Mouse (Mus musculus) CH12.LX (cell line): ENCODE results near the gene Mad1l1. TPM values are rescaled to one million over a fixed set of nuclear protein-coding genes. Genes with fewer than 3 reads are reported as not detected.

Source experiments
- DNase-seq: peaks from one replicate; pipeline ENCODE4 v3.0.0-alpha.2; 2013; ENCODE audit errors: extremely low read depth
- H3K27ac ChIP-seq: 2 replicates; pipeline ENCODE4 v1.5.1; 2012; ENCODE audit warnings: low read depth, mild to moderate bottlenecking, control low read depth, moderate library complexity; ENCODE audit not compliant: insufficient read depth
- H3K27me3 ChIP-seq: replicated peaks from 2 replicates; pipeline ENCODE3; 2012; ENCODE audit warnings: inconsistent platforms
- H3K36me3 ChIP-seq, 2 experiments: replicated peaks in 1 of 2; 2 replicates each; pipeline versions ENCODE3 to v1.6.1; 2012; ENCODE audit warnings: inconsistent platforms in 1 of 2, low read length in 1 of 2, mild to moderate bottlenecking in 1 of 2, mixed read lengths in 1 of 2, moderate library complexity in 1 of 2; ENCODE audit not compliant: control insufficient read depth in 1 of 2, insufficient read depth in 1 of 2
- H3K4me1 ChIP-seq, 2 experiments: 2 replicates each; pipeline ENCODE4 v1.6.1; 2012; ENCODE audit warnings: inconsistent platforms in 1 of 2, moderate library complexity in 1 of 2; ENCODE audit not compliant: insufficient read depth in 2 of 2, control insufficient read depth in 1 of 2
- H3K4me2 ChIP-seq: 2 replicates; pipeline ENCODE4 v1.6.1; 2012; ENCODE audit warnings: low read depth, mild to moderate bottlenecking, control low read depth; ENCODE audit not compliant: poor library complexity, insufficient read depth, severe bottlenecking
- H3K4me3 ChIP-seq, 3 experiments: fragments of 150-350 bp in 1 of 3; sonication (generic) in 1 of 3; replicated peaks in 1 of 3; 2 replicates each; pipeline versions ENCODE3 to v1.5.1; 2011 to 2012; ENCODE audit warnings: low read depth in 2 of 3, low read length in 2 of 3, mild to moderate bottlenecking in 2 of 3, moderate library complexity in 2 of 3, control low read depth in 1 of 3, improper control_type of control experiment in 1 of 3, inconsistent platforms in 1 of 3, mixed read lengths in 1 of 3; ENCODE audit not compliant: poor library complexity in 1 of 3
- H3K79me2 ChIP-seq: replicated peaks from 2 replicates; pipeline ENCODE4 v1.6.1; 2012; ENCODE audit warnings: mild to moderate bottlenecking, moderate library complexity; ENCODE audit not compliant: control insufficient read depth, poor library complexity, insufficient read depth, severe bottlenecking; ENCODE audit errors: extremely low read depth
- H3K9ac ChIP-seq: 2 replicates; pipeline ENCODE4 v1.6.1; 2012; ENCODE audit warnings: low read depth, mild to moderate bottlenecking, control low read depth, moderate library complexity; ENCODE audit not compliant: insufficient read depth
- H3K9me3 ChIP-seq: replicated peaks from 2 replicates; pipeline ENCODE3; 2012; ENCODE audit warnings: low read length, inconsistent platforms, mixed read lengths
- IRF4 ChIP-seq: IDR thresholded peaks from 2 replicates; pipeline ENCODE4 v1.6.1; 2014; ENCODE audit warnings: low read depth, mild to moderate bottlenecking, inconsistent platforms, low read length, improper control_type of control experiment
- KAT2A ChIP-seq: IDR thresholded peaks from 2 replicates; pipeline ENCODE4 v1.6.1; 2012; ENCODE audit warnings: low read length, improper control_type of control experiment, inconsistent platforms; ENCODE audit not compliant: insufficient replicate concordance
- MAFK ChIP-seq: IDR thresholded peaks from 2 replicates; pipeline ENCODE4 v1.6.1; 2011; ENCODE audit warnings: low read length, improper control_type of control experiment; ENCODE audit not compliant: insufficient replicate concordance
- MAZ ChIP-seq: IDR thresholded peaks from 2 replicates; pipeline ENCODE4 v1.6.1; 2012; ENCODE audit warnings: low read depth, mild to moderate bottlenecking, inconsistent platforms, low read length, improper control_type of control experiment, moderate library complexity
- MEF2A ChIP-seq: IDR thresholded peaks from 2 replicates; pipeline ENCODE4 v1.6.1; 2014; ENCODE audit warnings: low read depth, mild to moderate bottlenecking, inconsistent platforms, low read length, improper control_type of control experiment, borderline replicate concordance
- MYC ChIP-seq: IDR thresholded peaks from 2 replicates; pipeline ENCODE4 v1.6.1; 2011; ENCODE audit warnings: low read depth, mild to moderate bottlenecking, improper control_type of control experiment, low read length
- NELFE ChIP-seq: IDR thresholded peaks from 2 replicates; pipeline ENCODE4 v1.6.1; 2011; ENCODE audit warnings: low read depth, low read length, improper control_type of control experiment
- POLR2AphosphoS2 ChIP-seq: IDR thresholded peaks from 2 replicates; pipeline ENCODE4 v1.6.1; 2011; ENCODE audit warnings: low read depth, low read length, improper control_type of control experiment
- RCOR1 ChIP-seq: conservative IDR thresholded peaks from 2 replicates; pipeline ENCODE4 v1.6.1; 2012; ENCODE audit warnings: low read depth, mild to moderate bottlenecking, inconsistent platforms, low read length, improper control_type of control experiment
- SIN3A ChIP-seq: IDR thresholded peaks from 2 replicates; pipeline ENCODE4 v1.6.1; 2012; ENCODE audit warnings: low read length, improper control_type of control experiment, inconsistent platforms
- USF2 ChIP-seq: conservative IDR thresholded peaks from 2 replicates; pipeline ENCODE4 v1.6.1; 2011; ENCODE audit warnings: low read depth, low read length, improper control_type of control experiment
- dilution Hi-C: fragments of 300-500 bp; cut with MboI; formaldehyde crosslinking; loops from 2 replicates; pipeline ENCODE4 v1.14.3; 2020; ENCODE audit warnings: low sequenced_read_pairs; ENCODE audit not compliant: extremely low pct_unique_long_range_greater_than_20kb, extremely low pct_ligation_motif_present
- in situ Hi-C: fragments of 300-500 bp; cut with MboI; formaldehyde crosslinking; loops from 3 replicates; pipeline ENCODE4 v1.14.3; 2019; ENCODE audit warnings: low sequenced_read_pairs, low pct_ligation_motif_present, low pct_unique_long_range_greater_than_20kb, mixed read lengths
- polyA plus RNA-seq: library from polyadenylated mRNA; unstranded; fragments of >175 nt; gene quantifications from 2 replicates; pipeline ENCODE4 v1.2.1, GENCODE M21; 2012; ENCODE audit warnings: low read depth; ENCODE audit not compliant: insufficient read length
- total RNA-seq, 2 experiments: library from RNA; depleted of rRNA; stranded (reverse); fragments of 300-350 nt in 1 of 2; fragments of >200 nt in 1 of 2; gene quantifications; 2 replicates each; pipeline ENCODE4 v1.2.3; 2012 to 2014

Gene Mad1l1
- total and polyA plus RNA-seq, 3 experiments: 24.8 to 45.6 (median 28.9) TPM

DNA sequence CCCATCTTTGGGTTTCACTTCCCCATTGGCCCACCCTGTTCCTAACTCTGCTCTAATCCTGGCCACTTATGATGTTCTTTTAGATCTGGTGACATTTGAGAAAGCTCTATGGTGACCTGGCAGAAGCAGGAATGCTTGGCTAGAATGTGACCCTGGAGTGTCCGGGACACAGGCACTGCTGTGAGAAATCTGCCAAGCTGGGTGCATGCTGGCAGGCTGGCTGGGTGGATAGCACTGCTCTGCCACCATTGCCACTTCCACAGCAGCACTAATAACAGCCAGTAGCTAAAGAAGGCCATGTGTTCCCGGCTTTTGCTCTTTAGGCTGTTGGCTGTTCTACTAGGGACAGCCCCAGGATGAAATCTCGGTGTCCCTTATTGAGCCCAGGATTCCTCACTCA lies 265.1 kb downstream of the Mad1l1 start:
- H3K36me3 ChIP-seq: peaks cover 0 to 54% of the 10 kb centered on the region in 2 experiments
- H3K4me3 ChIP-seq: no peak overlapping the region
- H3K27me3 ChIP-seq: no peaks in the 10 kb centered on the region
- no peak overlapping the region for H3K9ac ChIP-seq
- H3K27ac ChIP-seq: no peak overlapping the region
- in situ Hi-C loops: no loop called here
- no peaks in the 10 kb centered on the region for H3K9me3 ChIP-seq
- H3K4me1 ChIP-seq: peaks cover 5 to 42% of the 10 kb centered on the region in 2 experiments
- no peaks in the 10 kb centered on the region for H3K79me2 ChIP-seq
- no peak for DNase-seq
- TF ChIP-seq USF2 (no peak), MYC (no peak), RCOR1 (no peak)
- TF ChIP-seq, all 38 proteins: peak for 0
- dilution Hi-C loops: no loop called here
- H3K4me2 ChIP-seq: no peak overlapping the region

DNA sequence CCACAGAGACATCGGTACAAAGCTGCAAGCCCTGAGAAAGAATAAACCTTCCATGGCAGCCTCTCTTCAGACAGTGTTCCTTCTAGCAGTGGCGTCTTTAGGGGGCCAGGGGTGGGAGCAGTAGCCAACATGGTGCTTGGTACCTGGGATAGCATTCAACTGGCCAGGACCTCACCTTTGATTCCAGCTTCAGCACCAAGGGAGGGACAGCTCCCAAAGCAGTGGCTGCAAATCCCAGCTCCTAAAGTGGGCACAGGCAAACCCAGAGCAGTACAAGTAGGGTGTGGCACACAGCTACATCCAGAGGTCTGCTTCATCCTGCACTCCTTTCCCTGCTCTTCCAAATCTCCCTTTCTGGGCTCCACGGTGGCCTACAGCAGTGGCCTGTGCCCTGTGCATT lies 265.9 kb downstream of the Mad1l1 start:
- Histone ChIP-seq H3K79me2 (no peaks in the 10 kb centered on the region), H3K4me2 (no peak overlapping the region), H3K4me3 (no peak overlapping the region), H3K9ac (no peak overlapping the region), H3K27ac (no peak overlapping the region), H3K36me3 (peaks cover 0 to 55% of the 10 kb centered on the region in 2 experiments), H3K4me1 (peaks cover 5 to 42% of the 10 kb centered on the region in 2 experiments), H3K27me3 (no peaks in the 10 kb centered on the region), H3K9me3 (no peaks in the 10 kb centered on the region)
- DNase-seq: no peak
- dilution Hi-C loops: no loop called here
- in situ Hi-C loops: no loop called here
- TF ChIP-seq NELFE (no peak), USF2 (no peak)

DNA sequence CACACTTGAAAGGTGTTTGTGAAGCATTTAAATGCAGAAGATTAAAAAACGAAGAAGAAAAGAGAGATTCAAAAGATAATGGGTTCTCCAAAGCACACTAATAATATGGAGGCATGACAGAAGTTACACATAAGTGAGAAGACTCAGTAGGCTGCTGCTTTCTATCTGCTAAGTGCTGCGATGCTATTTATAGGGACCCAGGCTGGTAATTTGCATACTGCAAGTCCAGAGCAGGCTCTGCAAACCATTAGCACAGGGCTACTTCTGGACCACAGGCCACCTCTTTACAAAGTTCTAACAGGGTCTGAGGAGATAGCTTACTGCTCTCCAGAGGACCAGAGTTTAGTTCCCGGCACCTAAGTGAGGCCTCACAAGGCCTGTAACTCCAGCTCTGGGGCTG lies 267.7 kb downstream of the Mad1l1 start:
- no peak overlapping the region for H3K27ac ChIP-seq
- in situ Hi-C loops: no loop called here
- no peaks in the 10 kb centered on the region for H3K79me2 ChIP-seq
- no peak overlapping the region for H3K9ac ChIP-seq
- no peaks in the 10 kb centered on the region for H3K27me3 ChIP-seq
- dilution Hi-C loops: no loop called here
- H3K4me2 ChIP-seq: peak overlapping the region; percentile 38; the same call in 1 of the 2 replicates
- no peaks in the 10 kb centered on the region for H3K9me3 ChIP-seq
- H3K36me3 ChIP-seq: peaks cover 0 to 60% of the 10 kb centered on the region in 2 experiments
- no peak overlapping the region for H3K4me3 ChIP-seq
- peaks cover 5 to 42% of the 10 kb centered on the region in 2 experiments for H3K4me1 ChIP-seq
- no peak for TF ChIP-seq SIN3A
- TF ChIP-seq MEF2A: peak; percentile 88
- peak; percentile 58 for DNase-seq

DNA sequence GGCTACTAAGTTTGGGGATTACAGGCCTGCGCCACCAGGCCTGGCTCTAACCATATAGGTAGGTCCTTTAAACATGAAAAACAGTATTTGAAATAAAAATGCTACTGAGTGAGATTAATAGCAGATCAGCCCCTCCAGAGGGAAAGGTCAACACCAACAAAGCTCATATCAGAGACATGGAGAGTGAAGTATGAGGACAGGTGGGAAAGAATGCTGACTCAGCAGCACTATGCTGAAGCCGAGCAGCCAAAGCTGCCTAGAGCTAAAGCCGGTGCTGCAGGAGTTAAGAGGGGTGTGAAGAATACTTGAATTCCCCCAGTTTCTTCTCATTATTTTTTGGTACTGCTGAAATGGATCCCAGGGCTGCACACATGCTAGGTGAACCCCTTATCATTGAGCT lies 268.9 kb downstream of the Mad1l1 start:
- Histone ChIP-seq H3K4me2 (no peak overlapping the region), H3K4me1 (peaks cover 5 to 42% of the 10 kb centered on the region in 2 experiments), H3K27ac (no peak overlapping the region), H3K9ac (no peak overlapping the region), H3K4me3 (no peak overlapping the region), H3K36me3 (peaks cover 0 to 59% of the 10 kb centered on the region in 2 experiments), H3K9me3 (no peaks in the 10 kb centered on the region), H3K27me3 (no peaks in the 10 kb centered on the region), H3K79me2 (no peaks in the 10 kb centered on the region)
- DNase-seq: no peak
- in situ Hi-C loops: no loop called here
- dilution Hi-C loops: no loop called here
- TF ChIP-seq MAFK (peak; percentile 94), POLR2AphosphoS2 (no peak), IRF4 (no peak), KAT2A (no peak), MAZ (no peak)
